In genomic region chr12:86214201-86214600, GRCm38 (mm10) we compare ENCODE assay signal across 16 mouse cellular contexts. TPM values are rescaled to one million over a fixed set of nuclear protein-coding genes. Genes with fewer than 3 reads are reported as not detected.
DNase-seq lines count a peak whose midpoint lies in the region; ATAC-seq and TF ChIP-seq lines count a peak whose summit lies in the region.
"Had no signal": no experiment of that assay in that cellular context is flagged by ENCODE, and none has a peak within 500 bp of the region (broad histone marks: within the 10 kb centered on the region; RNA-seq: fewer than 3 reads in every experiment).

No protein-coding gene starts in this region.

- H3K36me3 ChIP-seq in forebrain, embryonic 12.5 days (replicated peaks): no peaks in the 10 kb centered on the region
- no peaks in the 10 kb centered on the region for H3K36me3 ChIP-seq in hindbrain, embryonic 14.5 days (replicated peaks; ENCODE audit: control insufficient read depth, insufficient read depth)
- H3K36me3 ChIP-seq in midbrain, embryonic 16.5 days (ENCODE audit: control insufficient read depth, insufficient read depth, low read length): no peaks in the 10 kb centered on the region
- H3K36me3 ChIP-seq: embryonic facial prominence, embryonic 13.5 days; intestine, embryonic 15.5 days; limb, embryonic 12.5 days had no signal

- no peak for DNase-seq in cerebellum, adult 2 months
- no peak for DNase-seq in cerebellum, adult 18-20 months
- peak; percentile 32 for DNase-seq in hindbrain, embryonic 14.5 days (ENCODE audit: low spot score)
- no peak for DNase-seq in heart, postnatal 25 days (ENCODE audit: low spot score)
- no peak for DNase-seq in testis, postnatal 10 days (ENCODE audit: low spot score)
- no peak for DNase-seq in heart, adult 11 months
- DNase-seq: cerebellum, adult 8-10 months; kidney, postnatal 14 days; liver, postnatal 0 days; lung, postnatal 4 days had no signal

- peaks cover 4% of the 10 kb centered on the region; the same call in 1 of the 2 replicates for H3K27me3 ChIP-seq in cerebellum, adult 2 months (ENCODE audit: control insufficient read depth, insufficient read depth, low read length)
- H3K27me3 ChIP-seq in forebrain, embryonic 12.5 days: peaks cover 68% of the 10 kb centered on the region
- peaks cover 57% of the 10 kb centered on the region for H3K27me3 ChIP-seq in hindbrain, embryonic 14.5 days (ENCODE audit: control insufficient read depth, insufficient read depth, low read length)
- peaks cover 7% of the 10 kb centered on the region; the same call in 1 of the 2 replicates for H3K27me3 ChIP-seq in midbrain, embryonic 16.5 days (ENCODE audit: control insufficient read depth, insufficient read depth, low read depth, low read length)

- H3K27ac ChIP-seq in cerebellum, adult 2 months (ENCODE audit: insufficient read depth, low read length): no peak overlapping the region
- H3K27ac ChIP-seq in forebrain, embryonic 12.5 days: no peak overlapping the region
- H3K27ac ChIP-seq in hindbrain, embryonic 14.5 days: no peak overlapping the region
- no peak overlapping the region for H3K27ac ChIP-seq in midbrain, embryonic 16.5 days (ENCODE audit: low read length)
- H3K27ac ChIP-seq: embryonic facial prominence, embryonic 13.5 days; intestine, embryonic 15.5 days; limb, embryonic 12.5 days; stomach, postnatal 0 days had no signal

- no peaks in the 10 kb centered on the region for H3K9me3 ChIP-seq in forebrain, embryonic 12.5 days
- H3K9me3 ChIP-seq in hindbrain, embryonic 14.5 days (ENCODE audit: control insufficient read depth, low read length): no peaks in the 10 kb centered on the region
- H3K9me3 ChIP-seq in midbrain, embryonic 16.5 days (replicated peaks; ENCODE audit: control insufficient read depth, low read length, poor library complexity, severe bottlenecking): no peaks in the 10 kb centered on the region
- H3K9me3 ChIP-seq: embryonic facial prominence, embryonic 13.5 days; intestine, embryonic 15.5 days; limb, embryonic 12.5 days had no signal

- intact Hi-C loops in heart, postnatal 25 days (cut with DNase I): no loop called here

- H3K9ac ChIP-seq in forebrain, embryonic 12.5 days: no peak overlapping the region
- H3K9ac ChIP-seq in hindbrain, embryonic 14.5 days: no peak overlapping the region
- no peak overlapping the region for H3K9ac ChIP-seq in midbrain, embryonic 16.5 days (ENCODE audit: low read depth, low read length)
- H3K9ac ChIP-seq: embryonic facial prominence, embryonic 13.5 days; intestine, embryonic 15.5 days; limb, embryonic 12.5 days; liver, postnatal 0 days had no signal

- no peak for TF ChIP-seq POLR2A in cerebellum, adult 2 months (IDR thresholded peaks at IDR 0.05; ENCODE audit: borderline replicate concordance, insufficient read depth, low read length)

- no peak for ATAC-seq in forebrain, embryonic 12.5 days (ENCODE audit: low FRiP score)
- no peak for ATAC-seq in hindbrain, embryonic 14.5 days (ENCODE audit: low FRiP score)
- ATAC-seq in midbrain, embryonic 16.5 days: no peak
- ATAC-seq: intestine, embryonic 15.5 days; liver, postnatal 0 days had no signal

- peak overlapping the region; percentile 37 for H3K4me2 ChIP-seq in forebrain, embryonic 12.5 days
- peak overlapping the region; percentile 36 for H3K4me2 ChIP-seq in hindbrain, embryonic 14.5 days (replicated peaks)
- peak overlapping the region; percentile 31 for H3K4me2 ChIP-seq in midbrain, embryonic 16.5 days (ENCODE audit: low read length)
- H3K4me2 ChIP-seq: embryonic facial prominence, embryonic 13.5 days; intestine, embryonic 15.5 days; limb, embryonic 12.5 days had no signal

- no peak for TF ChIP-seq CTCF in cerebellum, adult 2 months (IDR thresholded peaks at IDR 0.05; ENCODE audit: borderline replicate concordance, insufficient read depth, low read depth, low read length)

- H3K4me1 ChIP-seq in cerebellum, adult 2 months (ENCODE audit: control insufficient read depth, insufficient read depth, low read length): peaks cover 3% of the 10 kb centered on the region; the same call in 1 of the 2 replicates
- peaks cover 48% of the 10 kb centered on the region for H3K4me1 ChIP-seq in forebrain, embryonic 12.5 days
- peaks cover 28% of the 10 kb centered on the region for H3K4me1 ChIP-seq in hindbrain, embryonic 14.5 days (replicated peaks; ENCODE audit: control insufficient read depth, insufficient read depth, low read length)
- peaks cover 34% of the 10 kb centered on the region for H3K4me1 ChIP-seq in midbrain, embryonic 16.5 days (ENCODE audit: control insufficient read depth, insufficient read depth, low read length)

- WGBS in cerebellum, adult 2 months: 29% methylated on average over 24 of the region's 24 CpGs
- 3% methylated on average over 24 of the region's 24 CpGs for WGBS in forebrain, embryonic 12.5 days
- 4% methylated on average over 24 of the region's 24 CpGs for WGBS in hindbrain, embryonic 14.5 days
- 5% methylated on average over 24 of the region's 24 CpGs for WGBS in midbrain, embryonic 16.5 days

- peak overlapping the region; percentile 47 for H3K4me3 ChIP-seq in cerebellum, adult 2 months (replicated peaks; ENCODE audit: insufficient read depth, low read depth, low read length)
- H3K4me3 ChIP-seq in forebrain, embryonic 12.5 days (replicated peaks): peak overlapping the region; percentile 16; the same call in 1 of the 2 replicates
- H3K4me3 ChIP-seq in hindbrain, embryonic 14.5 days (replicated peaks; ENCODE audit: low read length): no peak overlapping the region
- H3K4me3 ChIP-seq in midbrain, embryonic 16.5 days (ENCODE audit: low read depth, low read length): 0 out of 2 replicates have a peak overlapping the region, but pooled peaks have one; percentile 1
- H3K4me3 ChIP-seq: embryonic facial prominence, embryonic 13.5 days; intestine, embryonic 15.5 days; limb, embryonic 12.5 days had no signal

RNA-seq across cellular contexts. Expression of gene Gpatch2l, which starts 27.5 kb away (rescaled TPM):
- polyA plus RNA-seq in cerebellum, adult 2 months (2012; rRNA removed): 26.1 and 28.0 TPM in 2 replicates
- polyA plus RNA-seq in forebrain, embryonic 12.5 days (2016; fragmentation: Nextera tagmentation; extraction: Ambion mirVana): 21.8 and 24.3 TPM in 2 replicates
- 26.7 and 29.6 TPM in 2 replicates for polyA plus RNA-seq in hindbrain, embryonic 14.5 days (2014; fragmentation: Nextera tagmentation; extraction: Ambion mirVana)
- polyA plus RNA-seq in midbrain, embryonic 16.5 days (2015; fragmentation: Nextera tagmentation; extraction: Ambion mirVana): 30.3 and 34.9 TPM in 2 replicates
- 10 to 100 TPM; 12.6 to 13.8 TPM for total RNA-seq in heart, postnatal 25 days (2021)
